Mouse (Mus musculus) stomach, postnatal 0 days (tissue): ENCODE measurements at regions not wholly inside any gene's neighbourhood (a gene's known extent, or its start where the extent isn't known, plus 50 kb on each side); places are given as distances from the start of the nearest gene placed in this dataset.

Source experiments
- CTCF ChIP-seq: IDR thresholded peaks from 2 replicates; pipeline ENCODE4 v1.5.1; 2016; ENCODE audit warnings: antibody characterized with exemption, low read depth, mild to moderate bottlenecking, moderate library complexity
- EP300 ChIP-seq: optimal IDR thresholded peaks from 2 replicates; pipeline ENCODE3; 2016; ENCODE audit warnings: antibody characterized with exemption

DNA sequence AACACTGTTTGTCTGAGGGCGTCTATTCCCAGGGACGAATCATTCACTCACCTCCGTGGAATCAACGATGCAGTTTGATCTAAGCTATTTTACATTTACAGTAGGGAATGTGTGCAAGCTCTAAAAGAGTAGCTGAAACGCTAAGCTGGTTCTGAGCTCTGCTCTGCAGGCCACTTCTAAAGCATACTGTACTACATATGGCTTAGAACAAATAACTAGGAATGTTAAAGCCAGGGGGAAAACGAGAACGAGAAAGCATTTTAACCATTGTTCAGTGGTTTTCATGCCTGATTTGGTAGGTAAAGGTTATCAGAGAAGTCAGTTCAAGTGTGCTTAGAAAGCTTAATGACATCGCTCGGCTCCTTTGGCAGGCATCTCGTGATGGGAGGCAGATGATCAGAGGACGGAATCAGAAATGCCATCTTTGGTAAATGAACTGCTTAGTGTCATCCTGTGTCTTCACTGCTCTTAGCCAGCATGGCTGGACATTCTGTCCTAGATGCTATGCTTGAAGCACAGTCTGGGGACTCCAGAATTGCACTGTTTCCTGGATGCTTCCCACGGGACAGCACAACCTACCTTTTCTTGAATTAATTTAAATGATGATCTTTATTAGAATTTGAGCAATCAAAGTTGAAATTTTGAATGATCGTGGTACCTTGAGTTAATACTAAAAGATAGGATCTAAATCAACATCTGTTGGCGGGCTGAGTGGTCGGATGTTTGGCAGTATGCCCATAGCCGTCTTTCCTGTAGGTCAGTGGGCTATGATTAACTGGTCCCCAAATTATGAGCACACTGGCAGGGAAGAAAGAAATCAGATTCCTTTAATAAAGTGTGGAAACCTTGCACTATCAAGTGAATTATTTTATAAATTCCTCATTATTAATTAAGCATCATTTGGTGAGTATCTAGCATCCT is 495.2 kb downstream of the Hace1 start:
- TF ChIP-seq CTCF (no peak), EP300 (no peak)
